Mouse (Mus musculus) midbrain, embryonic 16.5 days (tissue): Measurements from ENCODE around the gene Gm17364. TPM values are rescaled to one million over a fixed set of nuclear protein-coding genes. Genes with fewer than 3 reads are reported as not detected.
"Not testable (repeated sequence)": the region's sequence is repeated elsewhere in the genome, so short reads cannot be mapped to it uniquely, and the experiment has no call there.

Experiments
- ATAC-seq: fragments of 200-750 bp; cut with Nextera tagmentation; 2 replicates; pipeline ENCODE4 v1.8.0; 2017; ENCODE audit warnings: moderate TSS enrichment
- H3K27ac ChIP-seq: fragments of 300-500 bp; sonication (generic); 2 replicates; pipeline ENCODE4 v1.5.1; 2014; ENCODE audit warnings: mild to moderate bottlenecking, low read length, mixed read lengths
- H3K27me3 ChIP-seq: fragments of 300-500 bp; sonication (generic); 2 replicates; pipeline ENCODE4 v1.6.1; 2014; ENCODE audit warnings: low read depth, low read length, mixed read lengths; ENCODE audit not compliant: control insufficient read depth, insufficient read depth
- H3K36me3 ChIP-seq: fragments of 300-500 bp; sonication (generic); 2 replicates; pipeline ENCODE4 v1.6.1; 2014; ENCODE audit warnings: mild to moderate bottlenecking, low read length, moderate library complexity, mixed read lengths; ENCODE audit not compliant: control insufficient read depth, insufficient read depth
- H3K4me1 ChIP-seq: fragments of 300-500 bp; sonication (generic); 2 replicates; pipeline ENCODE4 v1.6.1; 2014; ENCODE audit warnings: mild to moderate bottlenecking, low read length, mixed read lengths; ENCODE audit not compliant: control insufficient read depth, insufficient read depth
- H3K4me2 ChIP-seq: fragments of 300-500 bp; sonication (generic); 2 replicates; pipeline ENCODE4 v1.6.1; 2014; ENCODE audit warnings: mild to moderate bottlenecking, low read length, mixed read lengths
- H3K4me3 ChIP-seq: fragments of 300-500 bp; sonication (generic); 2 replicates; pipeline ENCODE4 v1.5.1; 2014; ENCODE audit warnings: low read depth, mild to moderate bottlenecking, low read length, moderate library complexity, mixed read lengths
- H3K9ac ChIP-seq: fragments of 300-500 bp; sonication (generic); 2 replicates; pipeline ENCODE4 v1.6.1; 2014; ENCODE audit warnings: low read depth, low read length, mixed read lengths
- H3K9me3 ChIP-seq: fragments of 300-500 bp; sonication (generic); replicated peaks from 2 replicates; pipeline ENCODE4 v1.6.1; 2014; ENCODE audit warnings: mild to moderate bottlenecking, low read length, mixed read lengths; ENCODE audit not compliant: control insufficient read depth, poor library complexity, severe bottlenecking
- WGBS: fragments of 180-500 bp; shearing (Covaris S2); extraction: QIAGEN DNeasy Blood & Tissue Kit; methylation state at CpG from one replicate; pipeline ENCODE4 v1.1.7; 2014; 5-methylcytosine and 5-hydroxymethylcytosine counted together
- polyA plus RNA-seq: library from polyadenylated mRNA; unstranded; fragments of >200 nt; fragmentation: Nextera tagmentation; extraction: Ambion mirVana; gene quantifications from 2 replicates; pipeline ENCODE4 v1.2.1, GENCODE M21; 2015

Gm17364 gene
- polyA plus RNA-seq, 1 experiment from 2014 or later, result not detected

GRCm38 (mm10) chr13:41293595-41293994, 19.8 kb upstream of the Gm17364 start:
- Histone ChIP-seq H3K4me1 (no peaks in the 10 kb centered on the region), H3K9me3 (0 out of 2 replicates have a peak, but pooled peaks cover 4% of the 10 kb centered on the region), H3K4me2 (no peak overlapping the region), H3K27me3 (no peaks in the 10 kb centered on the region), H3K9ac (no peak overlapping the region), H3K27ac (no peak overlapping the region), H3K4me3 (no peak overlapping the region), H3K36me3 (no peaks in the 10 kb centered on the region)
- WGBS, result 54% methylated on average over 5 of the region's 5 CpGs
- ATAC-seq, result no peak

- Histone ChIP-seq H3K27me3 (no peaks in the 10 kb centered on the region), H3K9me3 (0 out of 2 replicates have a peak, but pooled peaks cover 4% of the 10 kb centered on the region), H3K27ac (no peak overlapping the region), H3K36me3 (no peaks in the 10 kb centered on the region), H3K4me1 (no peaks in the 10 kb centered on the region), H3K4me3 (no peak overlapping the region), H3K9ac (no peak overlapping the region), H3K4me2 (no peak overlapping the region)
- 89% methylated on average over 4 of the region's 4 CpGs for WGBS
- no peak for ATAC-seq
Measured at GRCm38 (mm10) chr13:41291466-41291974, 17.7 kb upstream of the Gm17364 start.

DNA sequence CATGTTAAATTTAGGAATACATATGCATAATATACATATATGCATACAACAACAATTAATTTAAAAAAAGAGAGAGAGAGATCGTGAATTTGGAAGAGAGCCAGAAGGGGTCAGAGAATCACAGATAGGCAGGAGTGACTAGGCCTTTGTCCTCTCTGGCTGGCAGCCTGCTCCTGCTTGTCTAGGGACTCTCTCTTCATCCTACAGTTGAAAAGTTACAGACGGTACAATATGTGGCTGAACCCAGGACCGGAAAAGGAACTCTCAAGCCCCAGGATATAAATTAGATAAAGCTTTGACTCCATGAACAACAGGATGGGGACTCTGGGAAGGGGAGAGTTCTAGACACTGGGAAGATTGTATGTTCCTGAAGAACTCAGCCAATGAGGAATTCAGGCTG, 12.5 kb upstream of the Gm17364 start:
- H3K36me3 ChIP-seq, result no peaks in the 10 kb centered on the region
- no peak overlapping the region for H3K27ac ChIP-seq
- no peak overlapping the region for H3K9ac ChIP-seq
- WGBS, result 76% methylated on average over 3 of the region's 3 CpGs
- no peak overlapping the region for H3K4me3 ChIP-seq
- no peaks in the 10 kb centered on the region for H3K27me3 ChIP-seq
- ATAC-seq, result no peak
- no peaks in the 10 kb centered on the region for H3K4me1 ChIP-seq
- H3K4me2 ChIP-seq, result no peak overlapping the region
- H3K9me3 ChIP-seq, result 0 out of 2 replicates have a peak, but pooled peaks cover under 1% of the 10 kb centered on the region

DNA sequence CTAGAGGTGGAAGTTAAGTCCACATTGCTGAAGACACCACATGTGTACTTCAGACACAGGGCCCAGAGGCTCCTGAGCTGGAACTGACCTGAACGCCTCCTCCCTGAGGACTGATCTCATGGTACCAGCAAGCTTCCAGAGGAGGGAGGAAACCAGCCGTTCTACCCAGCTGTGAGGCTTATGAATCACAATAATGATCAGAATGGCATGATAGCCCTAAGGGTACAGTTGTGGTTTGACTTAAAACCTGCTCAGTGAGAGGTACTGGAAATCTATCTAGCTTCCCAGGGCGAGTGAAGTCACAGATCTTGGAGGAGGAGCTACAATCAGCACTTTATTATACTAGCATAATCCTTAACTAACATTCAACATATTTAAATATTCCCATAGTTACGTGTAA, 11.7 kb upstream of the Gm17364 start:
- H3K9ac ChIP-seq, result no peak overlapping the region
- H3K27me3 ChIP-seq, result no peaks in the 10 kb centered on the region
- no peak for ATAC-seq
- H3K36me3 ChIP-seq, result no peaks in the 10 kb centered on the region
- H3K27ac ChIP-seq, result no peak overlapping the region
- WGBS, result 78% methylated on average over 4 of the region's 4 CpGs
- no peaks in the 10 kb centered on the region for H3K4me1 ChIP-seq
- no peak overlapping the region for H3K4me2 ChIP-seq
- H3K9me3 ChIP-seq, result no peaks in the 10 kb centered on the region
- H3K4me3 ChIP-seq, result no peak overlapping the region

GRCm38 (mm10) chr13:41283256-41283655, 9.5 kb upstream of the Gm17364 start:
- ATAC-seq, result no peak
- H3K27me3 ChIP-seq, result no peaks in the 10 kb centered on the region
- no peaks in the 10 kb centered on the region for H3K4me1 ChIP-seq
- no peak overlapping the region for H3K4me2 ChIP-seq
- 30% methylated on average over 5 of the region's 5 CpGs for WGBS
- no peaks in the 10 kb centered on the region for H3K36me3 ChIP-seq
- no peak overlapping the region for H3K27ac ChIP-seq
- no peaks in the 10 kb centered on the region for H3K9me3 ChIP-seq
- H3K9ac ChIP-seq, result no peak overlapping the region
- H3K4me3 ChIP-seq, result no peak overlapping the region

GRCm38 (mm10) chr13:41280696-41281095, 6.9 kb upstream of the Gm17364 start:
- Histone ChIP-seq H3K27ac (no peak overlapping the region), H3K9me3 (0 out of 2 replicates have a peak, but pooled peaks cover 2% of the 10 kb centered on the region), H3K4me3 (no peak overlapping the region), H3K9ac (no peak overlapping the region), H3K4me1 (no peaks in the 10 kb centered on the region), H3K27me3 (no peaks in the 10 kb centered on the region), H3K36me3 (no peaks in the 10 kb centered on the region), H3K4me2 (no peak overlapping the region)
- ATAC-seq, result no peak
- WGBS, result 79% methylated on average over 5 of the region's 5 CpGs

- Histone ChIP-seq H3K4me2 (no peak overlapping the region), H3K9me3 (no peaks in the 10 kb centered on the region), H3K27me3 (no peaks in the 10 kb centered on the region), H3K36me3 (no peaks in the 10 kb centered on the region), H3K4me1 (no peaks in the 10 kb centered on the region), H3K27ac (no peak overlapping the region), H3K4me3 (no peak overlapping the region), H3K9ac (no peak overlapping the region)
- 19% methylated on average over 7 of the region's 7 CpGs for WGBS
- no peak for ATAC-seq
Measured at GRCm38 (mm10) chr13:41267827-41268408, 5.9 kb downstream of the Gm17364 start.

DNA sequence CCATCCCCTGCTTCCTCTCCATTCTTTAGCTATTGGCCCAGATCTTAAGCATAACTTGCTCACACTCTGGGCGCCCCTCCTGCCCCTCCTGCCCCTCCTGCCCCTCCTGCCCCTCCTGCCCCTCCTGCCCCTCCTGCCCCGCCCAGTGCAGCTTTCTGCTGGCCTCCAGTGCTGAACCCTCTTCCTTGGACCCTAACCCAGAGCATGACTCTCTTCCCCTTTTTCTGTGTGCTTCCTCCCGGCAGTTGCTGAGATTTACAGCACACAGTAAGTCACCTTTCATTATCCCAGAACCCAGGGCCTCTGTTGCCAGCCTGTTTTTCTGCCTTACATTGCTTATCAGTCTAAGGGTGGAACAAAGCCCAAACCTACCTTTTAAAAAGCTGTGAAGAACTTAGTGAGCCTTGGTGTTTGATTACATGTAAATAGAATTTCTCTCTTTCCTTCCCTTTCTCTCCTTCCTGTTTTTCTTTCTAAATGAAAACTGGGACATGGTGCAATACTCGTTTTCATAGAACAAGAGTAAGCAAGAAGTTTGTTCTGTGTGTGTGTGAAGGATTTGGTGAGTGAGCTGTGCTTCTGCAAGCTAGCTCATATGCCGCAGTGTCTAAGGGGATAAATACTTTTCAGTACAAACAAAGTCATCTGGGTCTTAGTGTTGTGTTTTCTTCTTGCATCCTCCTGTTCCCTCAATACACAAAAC, 10.3 kb downstream of the Gm17364 start:
- Histone ChIP-seq H3K4me2 (no peak overlapping the region), H3K9me3 (no peaks in the 10 kb centered on the region), H3K4me3 (no peak overlapping the region), H3K9ac (no peak overlapping the region), H3K27me3 (no peaks in the 10 kb centered on the region), H3K4me1 (no peaks in the 10 kb centered on the region), H3K27ac (no peak overlapping the region), H3K36me3 (no peaks in the 10 kb centered on the region)
- no peak for ATAC-seq
- 90% methylated on average over 5 of the region's 5 CpGs for WGBS

DNA sequence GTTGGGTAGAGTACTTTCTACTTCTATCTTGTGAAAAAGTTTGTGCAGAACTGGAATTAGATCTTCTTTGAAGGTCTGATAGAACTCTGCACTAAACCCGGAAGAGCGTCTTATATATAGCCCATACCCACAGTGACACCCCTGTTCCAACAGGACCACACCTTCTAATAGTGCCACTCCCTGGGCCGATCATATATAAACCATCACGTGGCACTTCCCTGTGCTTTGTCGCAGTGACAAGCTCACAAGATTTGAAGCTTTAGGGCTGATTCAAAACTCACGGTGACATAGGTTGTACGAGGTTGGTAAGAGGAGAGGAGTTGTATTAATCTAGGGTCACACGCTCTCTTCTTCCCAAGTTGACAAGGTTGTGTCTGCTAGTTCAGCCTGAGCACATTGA, 12.2 kb downstream of the Gm17364 start:
- not testable (repeated sequence) for H3K36me3 ChIP-seq, H3K4me1 ChIP-seq, H3K9me3 ChIP-seq, H3K9ac ChIP-seq, H3K4me3 ChIP-seq, ATAC-seq, H3K4me2 ChIP-seq, H3K27me3 ChIP-seq, H3K27ac ChIP-seq
- WGBS, result 97% methylated on average over 8 of the region's 8 CpGs
